Mouse (Mus musculus): Measurements from ENCODE around the gene Aurkaip1.

The Aurkaip1 gene

DNA sequence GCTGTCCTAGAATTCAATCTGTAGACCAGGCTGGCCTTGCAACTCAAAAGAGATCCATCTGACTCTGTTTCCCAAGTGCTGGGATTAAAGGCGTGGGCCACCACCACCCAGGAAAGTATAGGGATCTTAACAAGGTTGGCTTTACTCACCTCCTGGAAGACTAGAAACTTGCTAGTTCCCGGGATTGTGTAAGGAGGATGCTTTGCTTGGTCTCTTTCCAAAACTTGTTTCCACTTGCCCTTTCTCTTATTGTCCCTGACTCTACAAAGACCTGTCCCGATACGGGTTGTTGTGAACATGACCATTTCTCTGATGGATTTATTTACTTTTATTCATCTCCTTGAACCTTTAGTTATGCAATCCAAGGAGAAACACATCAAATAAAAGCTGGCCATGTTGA is 1.2 kb upstream of the Aurkaip1 start:
- DNase-seq (ENCODE audit: low spot score): no peak

- no peak for DNase-seq (ENCODE audit: low spot score)
Measured at GRCm38 (mm10) chr4:155830596-155830995, 476 bp upstream of the Aurkaip1 start.

- peak; percentile 39 for DNase-seq (ENCODE audit: low spot score)
Measured at GRCm38 (mm10) chr4:155831831-155832230, 759 bp downstream of the Aurkaip1 start.

DNA sequence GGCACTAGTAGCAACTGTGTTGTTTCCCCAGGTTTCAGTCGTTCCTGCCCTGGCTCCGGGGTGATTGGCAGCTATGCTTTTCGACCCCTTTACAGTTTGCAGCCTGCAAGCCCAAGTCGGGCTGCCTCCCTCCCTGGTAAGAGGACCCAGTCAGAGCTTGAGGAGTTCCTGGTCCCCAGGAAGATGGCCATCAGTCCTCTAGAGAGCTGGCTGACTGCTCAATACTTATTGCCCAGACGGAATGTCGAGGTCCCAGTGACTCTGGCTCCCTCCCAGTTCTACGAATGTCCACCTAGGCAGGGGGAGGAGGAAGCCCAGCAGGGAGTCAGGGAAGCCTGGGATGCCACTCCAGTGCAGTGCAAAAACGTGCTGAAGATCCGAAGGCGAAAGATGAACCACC is 1.2 kb downstream of the Aurkaip1 start:
- DNase-seq (ENCODE audit: low spot score): no peak

DNA sequence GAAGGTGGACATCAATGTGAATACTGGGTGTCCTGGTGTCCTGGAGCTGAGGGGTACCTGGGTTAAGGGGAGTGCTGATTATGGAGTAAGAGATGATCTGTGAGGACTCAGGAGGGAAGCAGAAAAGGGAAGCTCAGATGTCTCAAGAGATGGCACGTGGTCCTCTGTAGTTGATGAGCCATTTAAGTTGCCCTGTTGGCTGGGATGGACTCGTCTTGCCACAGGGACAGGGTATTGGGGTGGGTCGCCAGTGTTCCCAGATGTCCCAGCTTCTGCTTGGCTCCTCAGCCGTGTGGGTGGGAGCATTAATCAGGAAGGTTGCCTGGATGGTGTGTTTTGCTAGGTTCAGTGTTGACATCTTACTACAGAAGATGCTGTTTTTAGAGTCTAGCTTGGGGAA is 2.2 kb downstream of the Aurkaip1 start:
- DNase-seq (ENCODE audit: low spot score): no peak

DNA sequence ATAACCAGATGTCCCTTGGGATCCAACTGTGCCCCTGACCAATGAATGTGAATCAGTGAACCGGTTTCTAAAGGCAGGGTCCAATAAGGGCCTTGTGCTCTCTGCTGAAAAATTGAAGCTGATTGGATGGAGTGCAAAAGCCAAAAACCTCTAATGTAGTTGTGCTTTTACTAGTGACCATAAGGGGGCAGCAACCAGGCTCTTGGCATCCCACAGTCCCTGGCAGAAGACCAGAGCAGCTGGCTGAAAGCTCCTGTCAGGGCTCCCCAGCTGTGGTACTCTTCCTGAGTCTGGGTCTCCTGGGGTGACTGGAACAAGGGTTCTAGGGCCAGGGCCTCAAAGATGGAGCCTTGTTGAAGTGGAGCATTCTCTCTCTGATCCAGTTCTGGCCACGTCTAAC is 2.8 kb downstream of the Aurkaip1 start:
- DNase-seq (ENCODE audit: low spot score): peak; percentile 88

- no peak for DNase-seq (ENCODE audit: low spot score)
Measured at GRCm38 (mm10) chr4:155837404-155838010, 6.4 kb downstream of the Aurkaip1 start.

DNA sequence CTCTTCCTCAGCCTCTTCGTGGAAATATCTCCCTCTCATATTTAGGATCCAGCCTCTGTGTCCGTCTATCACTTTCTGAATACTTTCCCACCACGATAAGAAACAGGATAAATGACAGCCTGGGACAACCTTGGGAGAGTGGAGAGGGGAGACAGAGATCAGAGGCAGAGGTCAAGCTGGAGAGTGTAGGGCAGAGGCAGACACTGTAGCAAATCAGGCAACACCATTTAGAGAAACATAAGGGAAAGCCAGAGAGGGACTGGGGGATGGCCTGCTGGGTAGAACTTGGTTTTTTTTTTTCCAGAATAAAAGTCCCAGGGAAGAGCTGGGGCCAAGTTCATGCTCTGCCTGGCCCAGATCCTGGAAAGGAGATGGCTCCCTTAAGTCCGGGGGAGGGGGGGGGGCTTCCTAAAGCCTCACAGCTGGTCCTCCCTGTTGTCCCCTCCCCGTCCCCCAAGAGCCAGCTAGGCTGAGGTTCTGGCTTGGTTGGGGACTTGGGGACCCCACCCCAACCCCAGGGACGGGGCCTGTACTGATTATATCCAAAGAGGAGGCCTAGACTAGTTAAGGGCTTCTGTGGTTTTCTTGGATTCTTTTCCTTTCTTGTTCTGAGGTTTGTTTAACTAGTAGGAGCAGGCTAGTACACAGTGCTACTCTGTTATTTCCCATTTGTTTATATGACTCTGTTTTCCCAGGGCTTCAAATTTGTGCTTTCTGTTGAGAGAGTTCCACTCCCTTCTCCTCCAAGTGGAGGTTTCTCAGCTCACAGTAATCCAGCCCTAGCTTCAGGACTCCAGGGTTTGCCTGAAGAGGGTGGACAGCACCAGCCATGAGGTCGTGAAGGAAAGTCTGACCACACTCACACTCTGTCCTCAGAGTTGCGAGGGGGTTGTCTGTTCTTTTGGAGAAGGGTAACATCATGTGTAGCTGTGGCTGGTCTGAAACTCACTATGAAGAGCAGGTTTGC is 7.4 kb downstream of the Aurkaip1 start:
- peak; percentile 32 for DNase-seq (ENCODE audit: low spot score)

GRCm38 (mm10) chr4:155839483-155839910 is 8.4 kb downstream of the Aurkaip1 start, which contains the start of gene Mxra8:
Mxra8 (plus strand) TSS chr4:155839680.
- peak; percentile 94 for DNase-seq (ENCODE audit: low spot score)

- DNase-seq (ENCODE audit: low spot score): no peak
Measured at GRCm38 (mm10) chr4:155840076-155841002, 9.3 kb downstream of the Aurkaip1 start.

DNA sequence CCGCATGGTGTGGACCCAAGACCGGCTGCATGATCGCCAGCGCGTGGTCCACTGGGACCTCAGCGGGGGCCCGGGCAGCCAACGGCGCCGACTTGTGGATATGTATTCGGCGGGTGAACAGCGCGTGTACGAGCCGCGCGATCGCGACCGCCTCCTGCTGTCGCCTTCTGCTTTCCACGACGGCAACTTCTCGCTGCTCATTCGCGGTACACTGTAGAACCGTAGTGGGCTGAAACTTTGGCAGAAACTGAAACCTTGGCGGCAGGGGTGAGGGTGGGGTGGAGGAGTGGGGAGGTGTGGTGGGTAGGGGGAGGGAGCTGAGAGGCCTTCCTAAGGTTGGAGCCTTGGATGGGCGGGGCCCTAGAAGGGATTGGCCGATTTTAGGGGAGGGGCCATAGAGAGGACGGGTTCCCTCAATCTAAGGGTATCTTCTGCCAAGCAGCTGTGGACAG is 10.0 kb downstream of the Aurkaip1 start:
- DNase-seq (ENCODE audit: low spot score): peak; percentile 59

DNA sequence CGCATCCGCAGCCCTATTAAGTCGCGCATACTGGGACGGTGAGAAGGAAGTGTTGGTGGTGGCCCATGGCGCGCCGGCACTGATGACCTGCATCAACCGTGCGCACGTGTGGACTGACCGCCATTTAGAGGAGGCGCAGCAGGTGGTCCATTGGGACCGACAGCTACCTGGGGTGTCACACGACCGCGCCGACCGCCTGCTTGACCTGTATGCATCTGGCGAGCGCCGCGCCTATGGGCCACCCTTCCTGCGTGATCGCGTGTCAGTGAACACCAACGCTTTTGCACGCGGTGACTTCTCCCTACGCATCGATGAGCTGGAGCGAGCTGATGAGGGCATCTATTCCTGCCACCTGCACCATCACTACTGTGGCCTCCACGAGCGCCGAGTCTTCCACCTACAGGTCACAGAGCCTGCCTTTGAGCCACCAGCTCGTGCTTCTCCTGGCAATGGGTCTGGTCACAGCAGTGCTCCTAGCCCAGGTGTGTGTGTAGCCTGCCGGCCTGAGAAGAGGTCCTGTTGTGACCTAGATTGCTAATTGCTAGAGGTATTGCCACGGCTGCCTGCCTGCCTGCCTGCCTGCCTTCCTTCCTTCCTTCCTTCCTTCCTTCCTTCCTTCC is 10.7 kb downstream of the Aurkaip1 start:
- DNase-seq (ENCODE audit: low spot score): no peak

DNA sequence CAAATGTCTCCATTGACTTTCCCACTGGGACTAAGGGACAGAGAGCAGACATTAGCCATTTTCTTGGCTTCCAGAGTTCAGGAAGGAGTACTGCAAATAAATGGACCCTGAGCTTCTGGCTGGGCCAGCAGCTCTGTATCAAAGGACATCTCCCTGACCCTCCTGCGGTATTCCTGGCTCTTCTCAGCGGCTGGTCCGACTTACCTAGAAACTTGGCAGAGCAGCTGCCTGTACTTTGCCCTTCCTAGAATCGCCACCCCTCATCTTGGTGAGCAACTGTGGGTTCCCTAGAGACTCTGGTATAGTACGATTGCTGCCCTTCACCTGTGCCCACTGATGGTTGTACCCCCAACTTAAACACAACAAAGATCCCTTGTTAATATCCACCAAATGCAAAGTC is 12.2 kb downstream of the Aurkaip1 start:
- no peak for DNase-seq (ENCODE audit: low spot score)

GRCm38 (mm10) chr4:155846871-155847578 is 16.0 kb downstream of the Aurkaip1 start, which contains the start of gene Dvl1:
Dvl1 (plus strand) TSS chr4:155847402.
- DNase-seq (ENCODE audit: low spot score): peak; percentile 94

DNA sequence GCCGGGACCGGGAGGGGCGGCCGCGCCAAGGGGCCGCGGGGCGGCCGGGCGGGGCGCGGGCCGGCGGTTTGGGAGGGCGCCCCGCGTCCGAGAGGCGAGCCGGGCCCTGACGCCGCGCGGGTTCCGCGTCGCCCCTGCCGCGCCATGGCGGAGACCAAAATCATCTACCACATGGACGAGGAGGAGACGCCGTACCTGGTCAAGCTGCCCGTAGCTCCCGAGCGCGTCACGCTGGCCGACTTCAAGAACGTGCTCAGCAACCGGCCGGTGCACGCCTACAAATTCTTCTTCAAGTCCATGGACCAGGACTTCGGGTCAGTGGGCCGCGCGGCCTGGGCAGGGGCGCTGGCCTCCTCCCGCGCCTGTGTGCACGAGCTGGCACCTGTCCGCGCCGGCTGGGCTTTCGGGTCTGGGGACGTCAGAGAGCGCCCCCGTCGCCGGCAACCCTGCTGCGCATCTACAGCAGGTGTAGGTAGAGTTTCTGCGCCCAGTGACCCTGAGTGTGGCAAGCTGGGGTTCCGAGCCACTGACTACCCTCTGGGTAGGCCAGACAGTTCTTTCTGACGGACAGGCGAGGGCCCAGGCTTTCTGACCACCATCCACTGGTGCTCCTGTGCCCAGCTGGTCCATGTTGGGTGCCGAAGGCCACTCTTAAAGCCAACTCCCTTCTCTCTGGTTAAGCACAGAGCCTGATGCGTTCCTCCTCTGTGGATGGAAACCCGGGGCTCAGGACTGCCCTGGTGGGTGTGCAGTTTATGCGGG is 16.7 kb downstream of the Aurkaip1 start:
- DNase-seq (ENCODE audit: low spot score): peak; percentile 51

GRCm38 (mm10) chr4:155848434-155849095 is 17.5 kb downstream of the Aurkaip1 start:
- DNase-seq (ENCODE audit: low spot score): no peak

- no peak for DNase-seq (ENCODE audit: low spot score)
Measured at GRCm38 (mm10) chr4:155849391-155849790, 18.3 kb downstream of the Aurkaip1 start.

GRCm38 (mm10) chr4:155849792-155850451 is 18.9 kb downstream of the Aurkaip1 start:
- DNase-seq (ENCODE audit: low spot score): no peak

DNA sequence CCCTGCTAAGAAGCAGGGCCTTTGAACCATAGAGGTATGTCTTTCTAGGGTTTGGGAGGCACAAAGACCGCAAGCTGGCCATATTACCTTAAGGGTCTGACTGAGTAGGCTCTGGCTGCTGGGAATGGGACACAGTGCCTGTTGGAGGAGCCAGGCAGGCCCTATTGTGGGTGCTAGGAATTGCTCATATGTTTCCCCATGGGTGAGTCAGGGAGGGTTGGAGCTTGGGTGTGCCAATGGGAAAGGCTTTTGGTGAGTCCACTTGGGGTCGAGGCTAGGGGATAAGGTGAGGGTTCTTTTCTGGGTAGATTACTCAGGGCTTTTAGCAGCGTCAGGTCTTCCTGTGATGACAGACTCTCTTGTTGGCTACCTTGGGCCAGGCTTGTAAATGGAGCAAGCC is 20.3 kb downstream of the Aurkaip1 start:
- DNase-seq (ENCODE audit: low spot score): no peak

All from MN1 (cell line).